Mouse (Mus musculus): ENCODE data around the gene Clip2.

GRCm38 (mm10) chr5:134519471-134519870 is 32.8 kb downstream of the Clip2 start:
- TF ChIP-seq CTCF (IDR thresholded peaks at IDR 0.05; ENCODE audit: low read depth) (no peak), EP300 (optimal IDR thresholded peaks at IDR 0.05) (no peak)

Measured in stomach, postnatal 0 days (tissue).